Mouse (Mus musculus): ENCODE measurements around the gene Fis1. TPM values are rescaled to one million over a fixed set of nuclear protein-coding genes. Genes with fewer than 3 reads are reported as not detected.

The Fis1 gene
- total and polyA plus RNA-seq, 3 experiments, result 142 to 207 (median 152) TPM

DNA sequence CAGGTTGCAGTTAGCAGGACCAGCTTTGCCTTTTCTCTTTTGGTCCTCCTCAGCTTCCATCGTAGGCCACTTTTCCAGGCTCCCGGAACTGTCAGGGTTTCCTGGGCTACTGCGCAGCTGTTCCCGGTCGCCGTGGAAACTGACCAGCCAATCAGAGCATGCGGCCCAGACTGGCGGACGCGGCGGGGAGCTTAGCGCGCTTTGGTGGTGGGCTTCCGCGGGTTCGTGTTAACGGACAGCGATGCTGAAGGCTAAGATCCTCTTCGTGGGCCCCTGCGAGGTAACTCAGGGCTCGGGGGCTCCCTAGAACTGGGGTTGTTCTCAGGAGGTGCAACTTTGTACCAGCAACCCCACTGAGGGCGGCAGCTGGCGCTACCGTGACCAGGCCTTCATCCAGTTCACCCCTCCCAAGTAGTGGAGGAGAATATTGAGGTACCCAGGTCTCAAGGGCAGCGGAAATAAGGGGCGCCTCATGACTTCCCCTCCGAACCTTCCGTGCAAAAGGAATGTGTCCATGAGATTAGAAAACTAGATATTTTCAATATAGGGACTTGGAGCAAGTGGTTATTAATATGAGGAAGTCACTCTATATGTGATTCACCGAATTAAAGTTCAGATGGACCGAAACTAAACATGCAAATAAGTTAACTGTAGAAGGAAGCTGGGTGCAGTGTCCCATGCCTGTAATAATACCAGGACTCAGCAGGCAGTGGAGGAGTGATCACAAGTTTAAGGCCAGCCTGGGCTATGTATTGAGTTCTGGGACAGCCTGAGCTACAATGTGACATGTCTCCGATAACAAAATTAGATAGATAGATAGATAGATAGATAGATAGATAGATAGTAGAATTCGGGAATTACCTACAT lies 44.9 kb upstream of the Fis1 start, which contains the start of gene Ift22:
Gene Ift22 (plus strand): TSS at position 160 of the 867 bp plus-strand sequence.
- Histone ChIP-seq H3K27ac (ENCODE audit: insufficient read depth, low read depth) (no peak within 1 kb of the TSS), H3K36me3 (replicated peaks in 1 of 2; ENCODE audit: control insufficient read depth in 1 of 2, insufficient read depth in 1 of 2, low read length in 1 of 2) (peaks cover 7 to 25% of the 10 kb centered on the region in 2 experiments), H3K4me1 (ENCODE audit: control insufficient read depth in 1 of 2, insufficient read depth in 2 of 2) (peaks cover 0 to 16% of the 10 kb centered on the region in 2 experiments; a peak in 2 of 4 replicates), H3K79me2 (replicated peaks; ENCODE audit: control insufficient read depth, extremely low read depth, insufficient read depth, poor library complexity, severe bottlenecking) (no peaks in the 10 kb centered on the region), H3K4me2 (ENCODE audit: insufficient read depth, low read depth, poor library complexity, severe bottlenecking) (peak within 1 kb of the TSS; percentile 84), H3K9ac (ENCODE audit: insufficient read depth, low read depth) (peak within 1 kb of the TSS; percentile 57), H3K4me3 (replicated peaks in 1 of 3; ENCODE audit: low read depth in 2 of 3, low read length in 2 of 3, poor library complexity in 1 of 3) (peak within 1 kb of the TSS; percentile 66 to 82 (median 80)), H3K9me3 (replicated peaks; ENCODE audit: low read length) (peaks cover 3% of the 10 kb centered on the region), H3K27me3 (replicated peaks) (peaks cover 2% of the 10 kb centered on the region)
- dilution Hi-C loops (cut with MboI; ENCODE audit: extremely low pct_ligation_motif_present, extremely low pct_unique_long_range_greater_than_20kb, low sequenced_read_pairs), result no loop called here
- peak; percentile 79 for DNase-seq (ENCODE audit: extremely low read depth)
- in situ Hi-C loops (cut with MboI; ENCODE audit: low pct_ligation_motif_present, low pct_unique_long_range_greater_than_20kb, low sequenced_read_pairs), result no loop called here
- TF ChIP-seq SIN3A (IDR thresholded peaks at IDR 0.05; ENCODE audit: low read length) (peak; percentile 97), ETS1 (conservative IDR thresholded peaks at IDR 0.05; ENCODE audit: low read depth, low read length) (no peak), NRF1 (IDR thresholded peaks at IDR 0.05; ENCODE audit: low read depth, low read length) (peak; percentile 86), CHD1 (IDR thresholded peaks at IDR 0.05; ENCODE audit: low read depth, low read length) (no peak), MEF2A (IDR thresholded peaks at IDR 0.05; ENCODE audit: borderline replicate concordance, low read depth, low read length) (peak; percentile 37; the same call in 1 of the 2 replicates), HCFC1 (IDR thresholded peaks at IDR 0.05; ENCODE audit: low read depth, low read length) (peak; percentile 88), POLR2AphosphoS2 (IDR thresholded peaks at IDR 0.05; ENCODE audit: low read depth, low read length) (no peak), JUN (IDR thresholded peaks at IDR 0.05; ENCODE audit: insufficient read depth, low read depth, low read length) (no peak), E2F4 (IDR thresholded peaks at IDR 0.05; ENCODE audit: insufficient replicate concordance, low read depth, low read length) (no peak), ZC3H11A (IDR thresholded peaks at IDR 0.05; ENCODE audit: low read depth, low read length) (no peak), RAD21 (IDR thresholded peaks at IDR 0.05; ENCODE audit: low read depth, low read length) (no peak), RCOR1 (conservative IDR thresholded peaks at IDR 0.05; ENCODE audit: low read depth, low read length) (no peak), USF1 (IDR thresholded peaks at IDR 0.05; ENCODE audit: low read depth, low read length) (no peak), ZNF384 (IDR thresholded peaks at IDR 0.05; ENCODE audit: low read depth, low read length) (no peak), SMC3 (IDR thresholded peaks at IDR 0.05; ENCODE audit: low read depth, low read length) (no peak), IRF4 (IDR thresholded peaks at IDR 0.05; ENCODE audit: low read depth, low read length) (peak; percentile 65), TCF12 (IDR thresholded peaks at IDR 0.05; ENCODE audit: low read depth, low read length) (peak; percentile 58), CHD2 (IDR thresholded peaks at IDR 0.05; ENCODE audit: low read length) (peak; percentile 72), BHLHE40 (IDR thresholded peaks at IDR 0.05; ENCODE audit: low read depth, low read length) (no peak), NELFE (IDR thresholded peaks at IDR 0.05; ENCODE audit: low read depth, low read length) (0 out of 2 replicates have a peak, but pooled peaks have one; percentile 55), UBTF (IDR thresholded peaks at IDR 0.05; ENCODE audit: low read depth, low read length) (no peak), EP300 (IDR thresholded peaks at IDR 0.05; ENCODE audit: low read length) (no peak), MYC (IDR thresholded peaks at IDR 0.05; ENCODE audit: low read depth, low read length) (no peak), ZKSCAN1 (IDR thresholded peaks at IDR 0.05; ENCODE audit: borderline replicate concordance, low read depth, low read length) (no peak), KAT2A (IDR thresholded peaks at IDR 0.05; ENCODE audit: insufficient replicate concordance, low read length) (peak; percentile 72; the same call in 1 of the 2 replicates), USF2 (conservative IDR thresholded peaks at IDR 0.05; ENCODE audit: low read depth, low read length) (no peak), MAFK (IDR thresholded peaks at IDR 0.05; ENCODE audit: insufficient replicate concordance, low read length) (no peak), GABPA (IDR thresholded peaks at IDR 0.05; ENCODE audit: insufficient replicate concordance, low read depth, low read length) (no peak), CTCF (conservative IDR thresholded peaks at IDR 0.05 in 1 of 2, IDR thresholded peaks at IDR 0.05 in 1 of 2; ENCODE audit: low read depth in 2 of 2, low read length in 2 of 2) (no peak), MXI1 (IDR thresholded peaks at IDR 0.05; ENCODE audit: low read depth, low read length) (peak; percentile 96), JUND (conservative IDR thresholded peaks at IDR 0.05; ENCODE audit: low read depth, low read length) (no peak), ELF1 (IDR thresholded peaks at IDR 0.05; ENCODE audit: low read depth, low read length) (peak; percentile 99), ZMIZ1 (IDR thresholded peaks at IDR 0.05; ENCODE audit: low read depth, low read length) (no peak), MAX (IDR thresholded peaks at IDR 0.05; ENCODE audit: low read length) (no peak), TBP (conservative IDR thresholded peaks at IDR 0.05; ENCODE audit: low read depth, low read length) (no peak), PAX5 (IDR thresholded peaks at IDR 0.05; ENCODE audit: low read length) (no peak), MAZ (IDR thresholded peaks at IDR 0.05; ENCODE audit: low read depth, low read length) (0 out of 2 replicates have a peak, but pooled peaks have one; percentile 29), POLR2A (IDR thresholded peaks at IDR 0.05; ENCODE audit: low read depth, low read length) (peak; percentile 51; the same call in 1 of the 2 replicates)
